Mouse (Mus musculus): Measurements from ENCODE around the gene Inava. TPM values are rescaled to one million over a fixed set of nuclear protein-coding genes. Genes with fewer than 3 reads are reported as not detected.

The Inava gene
- polyA plus RNA-seq, 1 experiment from 2014 or later: 1.4 TPM

DNA sequence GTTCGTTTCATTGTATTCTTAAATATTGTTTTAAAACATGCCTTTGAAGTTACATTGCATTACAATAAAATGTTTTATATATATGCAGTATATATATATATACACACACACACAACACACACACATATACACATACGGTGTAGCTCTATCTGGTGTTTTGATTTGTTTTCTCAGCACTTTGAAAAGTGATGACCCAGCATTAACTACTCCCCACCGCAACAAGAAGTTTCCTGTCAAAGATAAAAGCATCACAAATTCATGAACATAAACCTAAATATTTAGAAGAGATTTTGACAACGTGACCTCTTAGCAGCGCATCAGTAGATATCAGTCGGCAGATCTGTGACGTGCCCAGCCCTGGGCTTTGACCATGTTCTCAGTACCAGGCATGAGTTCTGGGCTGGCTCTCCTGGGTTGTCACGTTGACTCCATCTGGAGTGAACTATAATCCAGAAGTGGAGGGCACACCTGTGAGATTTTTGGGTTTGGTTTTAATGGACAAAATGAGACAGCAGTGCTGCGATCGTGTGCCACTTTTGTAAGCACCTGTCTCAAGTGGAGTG lies 20.5 kb upstream of the Inava start:
- Histone ChIP-seq H3K27me3 (replicated peaks) (peaks cover 45% of the 10 kb centered on the region), H3K4me2 (no peak overlapping the region), H3K9ac (no peak overlapping the region), H3K36me3 (no peaks in the 10 kb centered on the region), H3K4me1 (peaks cover 15% of the 10 kb centered on the region), H3K27ac (replicated peaks) (no peak overlapping the region), H3K4me3 (no peak overlapping the region), H3K9me3 (no peaks in the 10 kb centered on the region)
- no peak for ATAC-seq (ENCODE audit: extremely low read depth, insufficient number of reproducible peaks, low FRiP score, low TSS enrichment)
- 81% methylated on average over 10 of the region's 10 CpGs for WGBS

DNA sequence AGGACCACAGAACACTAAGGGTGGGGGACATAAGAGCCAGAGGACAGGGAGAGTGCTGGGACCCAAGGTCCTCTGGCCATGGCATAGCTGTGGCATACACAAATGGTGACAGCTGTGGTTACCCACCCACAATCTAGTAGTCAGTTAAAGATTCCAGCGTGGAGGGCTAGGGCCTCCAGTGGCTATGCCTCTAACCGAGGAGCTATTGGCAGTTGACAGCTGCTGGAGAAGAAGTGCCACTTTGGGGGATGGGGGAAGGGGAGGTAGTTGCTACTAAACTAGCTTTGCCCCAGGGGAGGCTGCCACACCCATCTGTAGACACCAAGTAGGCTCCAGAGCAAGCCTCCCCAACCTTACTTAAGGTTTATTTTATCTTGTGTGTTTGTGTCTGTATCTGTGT lies 19.4 kb upstream of the Inava start:
- H3K4me2 ChIP-seq: no peak overlapping the region
- ATAC-seq (ENCODE audit: extremely low read depth, insufficient number of reproducible peaks, low FRiP score, low TSS enrichment): no peak
- H3K9ac ChIP-seq: no peak overlapping the region
- 12% methylated on average over 2 of the region's 2 CpGs for WGBS
- no peaks in the 10 kb centered on the region for H3K9me3 ChIP-seq
- H3K27ac ChIP-seq (replicated peaks): no peak overlapping the region
- H3K4me1 ChIP-seq: peaks cover 11% of the 10 kb centered on the region
- no peaks in the 10 kb centered on the region for H3K36me3 ChIP-seq
- H3K27me3 ChIP-seq (replicated peaks): peaks cover 33% of the 10 kb centered on the region
- H3K4me3 ChIP-seq: no peak overlapping the region

DNA sequence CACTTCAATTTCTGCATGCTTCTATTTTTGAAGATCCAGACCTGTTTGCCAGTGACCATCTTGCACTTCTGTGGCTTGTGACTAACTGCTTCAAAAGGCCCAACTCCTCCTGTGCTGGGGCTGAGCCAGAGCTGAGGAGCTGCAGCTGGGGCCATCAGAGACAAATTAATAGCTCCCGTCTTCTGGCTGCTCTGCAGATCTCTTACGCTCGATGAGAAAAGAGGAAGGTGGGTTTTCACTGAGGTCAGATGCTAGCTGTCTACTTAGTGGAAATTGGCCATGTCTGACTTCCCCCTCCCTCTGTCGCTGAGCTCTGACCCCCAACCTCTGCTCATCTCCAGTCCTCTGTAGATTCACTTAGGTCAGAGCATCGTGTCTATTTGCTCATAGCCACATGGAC lies 15.6 kb upstream of the Inava start:
- Histone ChIP-seq H3K27me3 (replicated peaks) (no peaks in the 10 kb centered on the region), H3K4me3 (no peak overlapping the region), H3K4me2 (no peak overlapping the region), H3K9ac (no peak overlapping the region), H3K36me3 (no peaks in the 10 kb centered on the region), H3K9me3 (no peaks in the 10 kb centered on the region), H3K27ac (replicated peaks) (no peak overlapping the region), H3K4me1 (no peaks in the 10 kb centered on the region)
- ATAC-seq (ENCODE audit: extremely low read depth, insufficient number of reproducible peaks, low FRiP score, low TSS enrichment): no peak
- WGBS: 69% methylated on average over 5 of the region's 5 CpGs

DNA sequence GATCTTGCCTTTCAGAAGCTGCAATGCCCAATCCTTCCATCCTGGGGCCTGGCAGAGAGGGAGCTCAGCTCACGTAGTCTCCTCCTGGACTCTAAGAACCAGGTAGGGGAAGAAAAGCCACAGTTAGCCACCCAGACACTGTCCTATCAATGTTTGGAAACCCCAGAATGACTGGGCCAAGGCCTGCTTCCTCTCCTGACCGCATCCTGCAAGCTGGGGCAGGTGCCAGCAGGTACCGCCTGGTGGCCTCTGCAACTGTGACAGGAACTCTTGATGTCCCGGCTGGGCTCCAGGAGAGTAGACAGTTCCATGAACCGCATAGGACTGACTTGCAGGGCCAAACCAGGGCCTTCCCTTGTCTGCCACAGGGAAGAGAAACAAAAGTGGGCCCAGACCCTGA lies 13.3 kb upstream of the Inava start:
- no peak overlapping the region for H3K4me2 ChIP-seq
- H3K36me3 ChIP-seq: no peaks in the 10 kb centered on the region
- H3K4me1 ChIP-seq: no peaks in the 10 kb centered on the region
- H3K4me3 ChIP-seq: no peak overlapping the region
- WGBS: 74% methylated on average over 5 of the region's 5 CpGs
- H3K27me3 ChIP-seq (replicated peaks): no peaks in the 10 kb centered on the region
- H3K27ac ChIP-seq (replicated peaks): no peak overlapping the region
- no peak overlapping the region for H3K9ac ChIP-seq
- no peaks in the 10 kb centered on the region for H3K9me3 ChIP-seq
- no peak for ATAC-seq (ENCODE audit: extremely low read depth, insufficient number of reproducible peaks, low FRiP score, low TSS enrichment)

DNA sequence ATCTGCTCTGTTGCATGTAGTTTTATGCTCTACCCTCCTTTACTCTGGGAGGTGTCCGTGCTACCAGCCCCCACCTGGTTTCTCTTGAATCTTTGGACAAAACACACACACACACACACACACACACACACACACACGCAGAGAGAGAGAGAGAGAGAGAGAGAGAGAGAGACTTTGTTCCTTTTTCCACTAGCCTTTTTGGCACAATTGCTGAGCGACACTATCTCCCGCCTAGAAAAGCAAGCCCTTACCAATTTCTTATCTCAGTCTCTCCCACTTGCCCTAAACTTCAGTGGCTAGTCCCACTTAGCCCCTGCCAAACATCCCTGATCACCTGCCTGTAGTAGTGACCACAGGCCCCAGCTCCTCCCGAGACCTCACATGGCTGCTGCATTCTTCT lies 10.4 kb upstream of the Inava start:
- WGBS: 76% methylated on average over 4 of the region's 5 CpGs
- H3K9me3 ChIP-seq: no peaks in the 10 kb centered on the region
- ATAC-seq (ENCODE audit: extremely low read depth, insufficient number of reproducible peaks, low FRiP score, low TSS enrichment): no peak

DNA sequence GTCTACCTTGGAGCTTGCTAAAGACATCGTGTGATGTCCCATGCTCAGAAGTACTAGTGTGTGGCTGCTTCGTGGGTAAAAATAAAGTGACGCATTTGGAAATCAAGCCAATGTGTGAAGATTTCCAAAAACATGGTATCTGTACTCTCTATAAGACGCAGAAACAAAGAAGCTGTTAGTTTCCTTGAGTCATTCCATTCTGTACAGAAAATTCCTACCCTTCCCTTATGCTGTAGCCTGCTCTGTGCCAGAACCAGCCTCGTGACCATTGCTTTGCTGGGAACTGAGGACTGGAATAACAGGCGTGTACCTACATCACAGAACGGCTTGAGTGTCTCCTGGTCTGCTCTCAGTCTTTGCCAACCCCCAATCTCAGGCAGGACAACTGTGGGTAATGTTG lies 7.7 kb upstream of the Inava start:
- no peaks in the 10 kb centered on the region for H3K9me3 ChIP-seq
- no peak overlapping the region for H3K27ac ChIP-seq (replicated peaks)
- no peak overlapping the region for H3K4me3 ChIP-seq
- no peak for ATAC-seq (ENCODE audit: extremely low read depth, insufficient number of reproducible peaks, low FRiP score, low TSS enrichment)
- WGBS: 76% methylated on average over 7 of the region's 7 CpGs
- no peaks in the 10 kb centered on the region for H3K36me3 ChIP-seq
- H3K4me1 ChIP-seq: no peaks in the 10 kb centered on the region
- H3K27me3 ChIP-seq (replicated peaks): no peaks in the 10 kb centered on the region
- no peak overlapping the region for H3K4me2 ChIP-seq
- H3K9ac ChIP-seq: no peak overlapping the region

More for the DNA sequence above, 10.4 kb upstream of the Inava start:
- H3K9ac ChIP-seq: no peak overlapping the region
- no peak overlapping the region for H3K4me3 ChIP-seq
- H3K27me3 ChIP-seq (replicated peaks): no peaks in the 10 kb centered on the region
- no peaks in the 10 kb centered on the region for H3K36me3 ChIP-seq
- H3K4me2 ChIP-seq: no peak overlapping the region
- no peaks in the 10 kb centered on the region for H3K4me1 ChIP-seq
- H3K27ac ChIP-seq (replicated peaks): no peak overlapping the region

DNA sequence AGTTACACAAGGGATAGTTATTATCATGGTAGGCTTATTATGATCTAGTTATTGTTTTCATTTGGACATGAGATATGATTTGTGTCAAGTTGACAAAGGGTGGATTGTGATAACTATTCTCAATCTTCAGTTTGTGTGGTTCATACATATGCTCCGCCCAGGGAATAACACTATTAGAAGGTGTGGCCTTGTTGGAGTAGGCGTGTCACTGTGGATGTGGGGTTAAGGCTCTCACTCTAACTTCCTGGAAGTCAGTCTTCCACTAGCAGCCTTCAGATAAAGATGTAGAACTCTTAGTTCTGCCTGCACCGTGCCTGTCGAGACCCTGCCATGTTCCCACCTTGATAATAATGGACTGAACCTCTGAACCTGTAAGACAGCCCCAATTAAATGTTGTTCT lies 4.4 kb upstream of the Inava start:
- H3K9me3 ChIP-seq: no peaks in the 10 kb centered on the region
- H3K4me1 ChIP-seq: peaks cover 12% of the 10 kb centered on the region
- H3K27ac ChIP-seq (replicated peaks): no peak overlapping the region
- H3K9ac ChIP-seq: no peak overlapping the region
- ATAC-seq (ENCODE audit: extremely low read depth, insufficient number of reproducible peaks, low FRiP score, low TSS enrichment): no peak
- H3K36me3 ChIP-seq: no peaks in the 10 kb centered on the region
- no peak overlapping the region for H3K4me2 ChIP-seq
- WGBS: 70% methylated on average over 4 of the region's 4 CpGs
- H3K27me3 ChIP-seq (replicated peaks): peaks cover 25% of the 10 kb centered on the region
- no peak overlapping the region for H3K4me3 ChIP-seq

DNA sequence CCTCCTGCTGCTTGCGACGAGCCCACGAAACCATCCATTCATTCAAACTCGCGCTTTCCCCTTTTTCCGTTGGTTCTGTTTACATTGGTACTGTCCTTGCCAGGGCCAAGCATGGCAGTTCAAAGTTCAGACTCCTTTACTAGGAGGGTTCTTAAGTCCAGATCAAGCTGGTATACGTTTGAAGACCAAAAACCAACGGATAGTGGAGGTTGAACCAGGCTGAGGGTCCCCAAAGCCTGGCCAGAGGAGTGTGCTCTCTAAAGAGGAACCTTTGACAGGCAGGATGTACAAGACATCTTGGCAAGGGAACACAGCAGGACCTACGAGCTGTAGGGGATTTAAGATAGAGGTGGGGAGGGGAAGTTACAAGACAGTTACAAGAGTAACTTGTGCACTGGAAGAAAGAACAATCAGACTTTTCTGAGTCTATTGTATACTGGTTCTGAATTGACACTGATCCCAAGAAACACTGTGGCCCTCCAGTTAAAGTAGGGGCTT lies 580 bp upstream of the Inava start:
- Histone ChIP-seq H3K27ac (replicated peaks) (no peak overlapping the region), H3K9ac (peak overlapping the region; percentile 78)
- no peak for ATAC-seq (ENCODE audit: extremely low read depth, insufficient number of reproducible peaks, low FRiP score, low TSS enrichment)

DNA sequence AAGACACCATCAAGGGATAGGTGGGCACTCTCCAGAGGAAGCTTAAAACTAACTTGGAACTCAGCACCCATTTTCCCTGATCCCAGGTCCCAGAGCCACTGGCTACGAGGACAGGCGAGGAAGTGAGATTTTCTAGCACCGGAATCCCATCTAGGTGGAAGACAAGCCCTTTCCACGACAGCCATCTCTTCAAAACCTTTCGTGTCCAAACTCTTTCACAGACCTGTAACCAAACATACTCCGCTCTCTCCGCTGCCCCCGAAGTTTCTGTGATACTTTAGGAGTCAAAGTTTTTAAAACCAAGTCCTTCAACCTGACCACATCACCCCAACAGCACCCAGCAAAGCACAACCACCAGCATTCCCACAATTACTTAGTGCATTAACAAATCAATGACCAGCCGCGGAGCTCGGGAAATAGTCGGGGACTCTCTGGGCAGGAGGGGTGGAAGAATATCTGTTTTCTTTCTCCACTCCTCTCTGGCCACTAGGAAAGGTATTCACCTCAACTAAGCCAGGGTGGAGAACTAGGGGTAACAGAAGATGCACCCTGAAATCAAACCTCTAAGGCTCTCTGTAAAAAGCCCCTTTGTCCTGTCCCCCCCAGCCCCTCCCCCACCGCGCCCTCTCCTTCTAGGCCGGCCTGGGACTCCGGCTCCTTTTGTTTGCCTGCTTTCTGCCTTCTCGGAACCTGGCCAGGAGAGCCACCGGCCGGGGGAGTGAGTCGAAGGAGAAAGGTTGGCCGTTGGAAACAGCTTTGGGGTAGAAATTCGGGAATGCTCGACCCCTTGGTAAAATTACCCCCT lies 876 bp downstream of the Inava start:
- H3K4me1 ChIP-seq: peaks cover 50% of the 10 kb centered on the region
- H3K27ac ChIP-seq (replicated peaks): no peak overlapping the region
- no peaks in the 10 kb centered on the region for H3K36me3 ChIP-seq
- H3K27me3 ChIP-seq (replicated peaks): peaks cover 74% of the 10 kb centered on the region
- H3K9me3 ChIP-seq: no peaks in the 10 kb centered on the region
- 3% methylated on average over 23 of the region's 23 CpGs for WGBS
- no peak for ATAC-seq (ENCODE audit: extremely low read depth, insufficient number of reproducible peaks, low FRiP score, low TSS enrichment)
- H3K9ac ChIP-seq: peak overlapping the region; percentile 78
- peak overlapping the region; percentile 91 for H3K4me2 ChIP-seq
- H3K4me3 ChIP-seq: peak overlapping the region; percentile 66

More for the DNA sequence above, 580 bp upstream of the Inava start:
- peaks cover 36% of the 10 kb centered on the region for H3K4me1 ChIP-seq
- WGBS: 6% methylated on average over 9 of the region's 9 CpGs
- peaks cover 64% of the 10 kb centered on the region for H3K27me3 ChIP-seq (replicated peaks)
- H3K4me2 ChIP-seq: peak overlapping the region; percentile 91
- H3K9me3 ChIP-seq: no peaks in the 10 kb centered on the region
- H3K4me3 ChIP-seq: peak overlapping the region; percentile 66
- H3K36me3 ChIP-seq: no peaks in the 10 kb centered on the region

DNA sequence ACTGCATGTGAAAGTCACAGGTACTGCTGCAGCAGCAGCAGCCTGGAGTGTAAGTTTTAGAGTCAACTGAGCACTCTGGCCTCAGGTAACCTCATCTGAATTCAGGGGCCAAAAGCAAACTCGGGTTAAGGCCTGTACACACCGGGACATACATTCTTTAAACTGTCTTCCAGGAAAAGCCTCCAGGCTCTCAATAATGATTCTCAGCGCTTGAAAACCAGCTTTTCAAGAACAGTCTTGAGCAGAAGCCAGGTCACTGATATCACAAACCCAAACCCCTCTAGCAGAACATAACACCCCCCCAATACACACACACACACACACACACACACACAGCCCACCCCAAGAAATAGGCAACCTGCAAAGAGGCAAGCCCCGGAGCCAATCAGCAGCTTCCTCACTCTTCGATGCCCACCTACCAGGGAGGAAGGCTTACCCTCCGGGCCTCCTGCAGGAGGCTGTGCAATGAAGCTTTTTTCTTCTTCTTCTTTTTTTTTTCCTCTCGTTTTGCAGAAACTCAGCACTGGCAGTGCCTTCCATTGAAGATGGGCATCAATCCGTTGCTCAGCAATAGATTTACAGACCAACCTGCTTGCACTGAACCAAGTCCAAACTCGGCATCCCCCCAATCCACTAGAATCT lies 1.7 kb downstream of the Inava start:
- H3K9me3 ChIP-seq: no peaks in the 10 kb centered on the region

DNA sequence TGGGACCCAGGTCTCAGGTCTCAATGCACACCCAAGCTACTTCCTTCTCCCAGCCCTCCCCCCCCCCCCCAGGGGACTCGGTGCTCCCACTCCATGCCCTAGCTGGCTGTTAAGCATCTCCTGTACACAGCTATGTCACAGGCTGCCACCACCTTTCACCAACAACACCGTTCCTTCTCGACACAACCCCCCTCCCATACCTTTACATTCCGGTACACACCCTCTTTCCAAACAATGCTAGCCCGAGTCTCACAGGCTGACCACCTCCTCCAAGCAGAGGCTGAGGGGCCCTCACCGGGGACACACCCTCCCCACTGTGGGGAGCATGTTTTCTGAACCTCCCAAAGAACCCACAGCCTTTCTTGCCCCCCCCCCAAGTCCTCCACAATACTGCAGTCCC lies 2.5 kb downstream of the Inava start:
- no peak for ATAC-seq (ENCODE audit: extremely low read depth, insufficient number of reproducible peaks, low FRiP score, low TSS enrichment)
- 16% methylated on average over 6 of the region's 6 CpGs for WGBS
- H3K4me2 ChIP-seq: peak overlapping the region; percentile 91; the same call in 1 of the 2 replicates
- H3K36me3 ChIP-seq: no peaks in the 10 kb centered on the region
- no peaks in the 10 kb centered on the region for H3K9me3 ChIP-seq
- peaks cover 56% of the 10 kb centered on the region for H3K4me1 ChIP-seq
- H3K9ac ChIP-seq: no peak overlapping the region
- H3K4me3 ChIP-seq: peak overlapping the region; percentile 66
- peaks cover 79% of the 10 kb centered on the region for H3K27me3 ChIP-seq (replicated peaks)
- H3K27ac ChIP-seq (replicated peaks): no peak overlapping the region

More for the DNA sequence above, 1.7 kb downstream of the Inava start:
- Histone ChIP-seq H3K27ac (replicated peaks) (no peak overlapping the region), H3K4me3 (peak overlapping the region; percentile 66), H3K36me3 (no peaks in the 10 kb centered on the region), H3K4me1 (peaks cover 56% of the 10 kb centered on the region), H3K27me3 (replicated peaks) (peaks cover 74% of the 10 kb centered on the region), H3K9ac (no peak overlapping the region), H3K4me2 (peak overlapping the region; percentile 91)
- ATAC-seq (ENCODE audit: extremely low read depth, insufficient number of reproducible peaks, low FRiP score, low TSS enrichment): no peak
- 8% methylated on average over 9 of the region's 9 CpGs for WGBS
